Mouse (Mus musculus) CD8-positive naive resting alpha-beta T cell, adult 2 months (primary cell): Measurements from ENCODE around the gene Pcdh7.

Source experiments
- DNase-seq, 2 experiments: peaks; one replicate each; pipeline ENCODE4 v3.0.0; 2022; ENCODE audit warnings: low read depth in 2 of 2, low spot score in 2 of 2

The Pcdh7 gene

GRCm38 (mm10) chr5:57796337-57796736 lies 78.6 kb downstream of the Pcdh7 start:
- no peak for DNase-seq

DNA sequence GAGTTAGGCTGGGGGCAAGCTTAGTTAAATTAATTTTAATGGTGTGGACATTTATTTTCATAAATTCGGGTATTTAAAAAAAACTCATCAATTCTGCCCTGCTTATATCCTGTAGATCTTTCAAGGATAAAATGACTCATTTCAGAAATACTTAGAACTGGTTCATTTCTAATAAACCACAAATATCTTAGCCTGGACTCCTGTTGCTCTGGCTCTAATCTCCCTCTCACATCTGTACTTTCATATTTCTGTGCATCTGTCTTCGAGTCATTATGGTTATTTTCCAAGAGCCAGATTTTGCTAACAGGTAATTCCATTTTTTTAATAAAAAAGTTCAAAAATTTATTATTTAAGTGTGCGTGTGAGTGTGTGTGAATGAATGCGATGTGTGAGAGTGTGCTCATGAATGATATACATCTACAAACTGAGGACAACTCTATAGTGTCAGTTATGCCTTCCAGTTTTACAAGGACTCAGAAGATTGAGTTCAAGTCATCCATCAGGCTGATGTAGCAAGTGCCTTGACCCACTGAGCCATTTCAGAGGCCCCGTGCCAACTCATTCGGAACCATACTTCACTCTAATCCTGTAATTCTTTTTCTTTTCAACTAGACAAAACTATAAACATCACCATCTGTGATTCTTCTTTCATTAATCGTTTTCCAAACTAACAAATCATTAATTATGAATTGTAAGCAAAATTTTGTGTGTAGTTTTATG lies 80.3 kb downstream of the Pcdh7 start:
- DNase-seq = no peak

DNA sequence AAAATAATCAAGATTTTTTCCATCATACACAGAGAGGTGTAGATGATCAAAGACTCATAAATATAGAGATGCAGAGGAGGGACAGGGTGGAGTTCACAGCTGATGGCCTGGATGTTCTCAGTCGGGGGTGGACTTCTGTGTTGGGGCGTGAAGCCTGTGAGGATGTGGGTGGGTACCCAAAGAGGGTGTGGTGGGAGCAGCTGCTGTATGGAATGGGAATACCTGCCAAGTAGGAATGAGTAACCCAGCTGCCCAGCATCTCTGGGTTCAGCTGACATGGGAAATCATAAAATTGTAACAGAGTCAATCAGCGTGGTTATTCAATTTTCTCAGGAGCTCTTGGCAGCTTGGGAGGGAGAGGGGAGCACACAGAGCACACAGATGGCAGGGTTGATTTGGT lies 85.3 kb downstream of the Pcdh7 start:
- no peak for DNase-seq

GRCm38 (mm10) chr5:57803890-57804289 lies 86.1 kb downstream of the Pcdh7 start:
- no peak for DNase-seq

- no peak for DNase-seq
Measured at GRCm38 (mm10) chr5:57807350-57807749, 89.6 kb downstream of the Pcdh7 start.

DNA sequence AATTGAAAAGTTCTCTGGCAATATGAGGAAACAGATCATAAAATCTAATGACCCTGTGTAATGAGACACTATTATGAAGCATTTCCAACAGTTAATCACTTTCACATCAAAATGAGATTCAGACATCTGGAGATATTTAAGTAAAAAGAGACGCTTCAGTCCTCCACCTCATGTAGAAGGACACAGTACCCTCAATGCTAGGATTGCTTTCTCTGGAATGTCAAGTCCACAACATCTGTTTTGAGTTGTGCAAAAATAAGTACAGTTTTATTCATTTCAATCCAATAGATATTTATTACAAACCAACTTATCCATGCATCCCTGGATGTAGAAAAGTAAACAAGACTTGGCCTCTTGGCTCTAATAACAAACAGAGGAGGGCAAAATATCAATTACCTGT lies 92.9 kb downstream of the Pcdh7 start:
- no peak for DNase-seq

DNA sequence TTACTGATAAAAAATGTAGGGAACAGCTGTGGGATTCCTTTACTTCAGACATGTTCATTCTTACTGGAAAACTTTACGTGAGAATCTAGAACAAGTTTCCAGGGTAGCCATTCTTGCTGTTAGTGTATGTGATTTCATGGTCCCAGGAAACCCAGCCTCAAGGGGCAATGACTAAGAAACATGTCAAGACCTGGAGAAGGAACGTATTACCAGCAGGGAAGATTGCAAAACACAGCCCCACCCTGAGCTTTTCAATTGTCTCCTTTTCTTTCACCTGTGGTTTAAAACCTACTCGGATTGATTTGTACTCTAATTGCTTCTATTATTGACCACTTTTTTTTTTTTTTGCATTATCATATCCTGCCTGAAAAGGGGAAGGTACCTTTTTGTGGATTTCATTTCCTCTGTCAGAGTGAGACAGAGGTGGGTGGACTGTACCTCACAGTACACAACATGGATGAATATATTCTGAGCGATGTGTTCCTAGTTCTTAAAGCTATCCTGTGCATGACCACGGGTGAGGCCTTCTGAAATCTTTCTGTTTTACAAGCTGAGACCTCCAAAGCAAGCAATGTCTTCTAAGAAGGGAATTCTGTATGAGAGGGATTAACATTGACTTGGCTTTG lies 98.3 kb downstream of the Pcdh7 start:
- no peak for DNase-seq

DNA sequence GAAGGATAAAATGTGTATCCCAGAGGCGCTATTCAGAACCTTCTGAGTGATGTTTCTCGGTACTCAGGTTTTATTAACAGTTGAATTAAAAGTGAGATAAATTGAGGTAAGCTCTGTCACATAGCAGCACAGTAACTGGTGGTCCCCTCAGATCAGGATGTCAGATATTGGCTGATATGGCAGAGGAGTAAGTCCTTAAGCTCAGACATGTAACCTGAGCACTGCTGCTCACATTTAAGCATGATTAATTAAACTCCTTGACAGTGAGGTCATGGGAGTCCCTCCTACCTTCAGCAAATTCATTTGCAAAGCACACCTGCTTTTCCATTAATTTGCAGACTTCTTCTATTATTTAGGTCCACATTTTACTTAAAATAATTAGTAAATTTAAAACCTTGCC lies 102.0 kb downstream of the Pcdh7 start:
- DNase-seq = no peak

GRCm38 (mm10) chr5:57821099-57821498 lies 103.3 kb downstream of the Pcdh7 start:
- no peak for DNase-seq

DNA sequence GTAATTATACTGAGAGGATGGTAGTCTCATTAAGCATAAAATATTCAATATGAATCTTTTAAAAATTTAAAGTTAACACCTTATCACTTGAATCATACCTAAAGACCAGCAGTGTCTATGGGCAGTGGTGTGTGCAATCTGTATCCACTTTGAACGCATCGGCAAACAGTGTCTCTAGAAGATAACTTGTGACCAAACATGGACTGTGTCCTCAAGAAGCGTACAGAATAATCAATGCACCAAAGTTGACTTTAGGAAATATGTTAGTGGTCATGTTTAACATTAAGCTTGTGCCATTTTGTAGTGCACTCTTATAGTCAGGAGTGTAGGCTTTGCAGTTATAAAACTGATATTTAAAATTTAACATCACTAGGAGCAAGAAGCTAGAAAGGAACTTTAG lies 110.7 kb downstream of the Pcdh7 start:
- no peak for DNase-seq

- no peak for DNase-seq
Measured at GRCm38 (mm10) chr5:57837150-57837549, 119.4 kb downstream of the Pcdh7 start.

DNA sequence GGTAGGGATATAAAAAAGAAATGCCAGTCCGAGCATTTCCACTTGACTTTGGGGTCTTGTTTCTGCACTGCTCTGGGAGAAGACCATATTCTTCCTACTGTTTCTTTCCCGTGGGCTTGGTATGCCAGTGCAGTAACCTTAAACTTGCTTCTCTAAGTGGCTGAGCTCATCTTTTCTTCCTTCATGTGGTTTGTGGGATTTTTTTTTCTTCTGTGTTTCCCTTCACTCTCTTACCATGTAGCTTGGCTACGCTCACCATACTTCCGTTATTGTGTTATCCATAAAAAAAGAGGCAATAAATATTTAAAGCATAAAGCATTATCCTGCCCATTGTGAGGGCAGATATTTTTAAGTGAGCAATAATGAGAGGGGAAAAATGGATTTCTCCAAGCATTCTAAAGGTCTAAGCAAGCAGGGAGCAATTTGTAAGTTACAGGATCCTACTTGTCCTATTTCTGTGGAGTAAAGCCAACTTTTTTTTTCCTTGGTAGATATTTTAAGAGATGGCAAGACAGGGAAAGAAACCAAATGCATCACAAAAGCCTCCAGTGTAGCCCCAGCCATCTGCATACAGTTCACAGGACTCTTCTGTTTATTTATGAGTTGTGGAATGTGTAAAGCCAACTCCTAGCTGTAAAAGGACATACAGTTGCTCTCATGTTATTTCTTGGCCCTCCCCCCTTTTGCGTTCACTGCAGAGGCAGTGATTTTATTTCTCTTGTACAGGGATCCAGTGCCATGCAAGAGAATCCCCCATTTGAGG lies 123.8 kb downstream of the Pcdh7 start:
- no peak for DNase-seq

GRCm38 (mm10) chr5:57847500-57847899 lies 129.7 kb downstream of the Pcdh7 start:
- DNase-seq = no peak

GRCm38 (mm10) chr5:57850111-57850510 lies 132.3 kb downstream of the Pcdh7 start:
- DNase-seq = no peak

GRCm38 (mm10) chr5:57857316-57857715 lies 139.5 kb downstream of the Pcdh7 start:
- no peak for DNase-seq

GRCm38 (mm10) chr5:57864254-57864653 lies 146.5 kb downstream of the Pcdh7 start:
- DNase-seq = no peak

DNA sequence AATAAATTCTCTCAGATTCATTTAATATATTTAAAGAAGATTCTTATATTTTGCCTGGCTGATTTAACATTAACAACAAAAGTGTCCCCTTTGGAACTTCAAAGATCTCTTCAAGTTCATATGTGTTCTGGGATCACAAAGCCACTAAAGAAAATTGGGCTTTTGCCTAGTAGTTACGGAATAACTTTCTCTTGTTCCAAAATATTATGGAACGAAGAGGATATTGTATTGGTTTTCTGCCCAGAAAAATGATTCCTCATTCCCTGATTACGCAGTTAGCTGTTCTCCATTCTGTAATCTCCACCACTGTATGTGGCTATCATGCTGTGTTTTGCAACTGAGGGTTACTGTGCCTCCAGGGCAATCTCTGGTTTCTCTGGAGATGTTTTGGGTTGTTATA lies 147.5 kb downstream of the Pcdh7 start:
- DNase-seq = no peak

GRCm38 (mm10) chr5:57866097-57866496 lies 148.3 kb downstream of the Pcdh7 start:
- DNase-seq = no peak

DNA sequence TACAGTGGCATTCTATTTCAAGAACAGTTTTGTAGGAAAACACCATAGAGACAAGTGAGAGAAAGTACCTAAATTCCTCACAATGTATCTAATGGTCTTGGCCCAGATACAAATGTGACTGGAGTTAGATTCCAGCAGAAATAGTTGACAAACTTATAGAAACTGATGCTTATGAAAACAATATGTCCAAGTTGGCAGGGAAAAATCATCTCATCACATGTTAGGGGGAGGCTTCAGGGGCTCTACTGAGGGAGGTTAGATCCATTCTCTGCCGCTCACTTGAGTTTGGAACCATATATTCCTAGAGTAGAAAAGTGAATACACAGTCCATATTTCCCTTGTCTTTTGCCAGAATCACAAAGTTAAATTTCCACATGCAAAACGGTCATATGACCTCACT lies 150.1 kb downstream of the Pcdh7 start:
- no peak for DNase-seq

DNA sequence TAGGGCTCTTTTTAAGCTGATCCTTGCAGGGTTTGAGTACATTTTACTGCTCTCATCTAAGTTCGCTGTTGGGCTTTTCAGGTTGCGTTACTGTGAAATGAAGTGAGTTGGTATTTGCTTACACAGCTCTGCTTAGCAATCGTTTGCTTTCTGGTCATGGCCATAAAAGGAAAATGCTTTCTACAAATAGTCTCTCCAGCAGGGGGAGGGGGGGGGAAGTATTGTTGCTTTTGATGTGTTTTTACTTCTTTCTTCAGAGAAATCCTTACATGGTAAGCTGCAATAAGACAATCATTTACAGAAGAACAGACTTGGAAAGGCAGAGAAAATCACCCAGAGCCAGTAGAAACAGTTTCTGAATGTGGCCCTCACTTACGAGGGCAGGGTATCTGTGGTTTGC lies 150.9 kb downstream of the Pcdh7 start:
- DNase-seq = peak in 1 of 2 experiments; percentile 2

- no peak for DNase-seq
Measured at GRCm38 (mm10) chr5:57870727-57871126, 153.0 kb downstream of the Pcdh7 start.

- no peak for DNase-seq
Measured at GRCm38 (mm10) chr5:57884982-57885381, 167.2 kb downstream of the Pcdh7 start.
